Mouse (Mus musculus) heart, embryonic 13.5 days (tissue): Measurements from ENCODE around the gene Mme. TPM values are rescaled to one million over a fixed set of nuclear protein-coding genes. Genes with fewer than 3 reads are reported as not detected.

Source experiments
- ATAC-seq: fragments of 200-750 bp; cut with Nextera tagmentation; 2 replicates; pipeline ENCODE4 v1.8.0; 2017; ENCODE audit warnings: moderate TSS enrichment; ENCODE audit not compliant: insufficient number of reproducible peaks, low FRiP score, low TSS enrichment; ENCODE audit errors: extremely low read depth
- H3K27ac ChIP-seq: fragments of 300-500 bp; sonication (generic); replicated peaks from 2 replicates; pipeline ENCODE4 v1.5.1; 2015; ENCODE audit warnings: moderate library complexity, mild to moderate bottlenecking, inconsistent platforms
- H3K27me3 ChIP-seq: fragments of 300-500 bp; sonication (generic); replicated peaks from 2 replicates; pipeline ENCODE4 v1.6.1; 2015; ENCODE audit warnings: mild to moderate bottlenecking, inconsistent platforms
- H3K36me3 ChIP-seq: fragments of 300-500 bp; sonication (generic); 2 replicates; pipeline ENCODE4 v1.6.1; 2015; ENCODE audit warnings: mild to moderate bottlenecking, inconsistent platforms
- H3K4me1 ChIP-seq: fragments of 300-500 bp; sonication (generic); 2 replicates; pipeline ENCODE4 v1.6.1; 2015; ENCODE audit warnings: inconsistent platforms
- H3K4me2 ChIP-seq: fragments of 300-500 bp; sonication (generic); 2 replicates; pipeline ENCODE4 v1.6.1; 2015; ENCODE audit warnings: inconsistent platforms, mild to moderate bottlenecking, moderate library complexity
- H3K4me3 ChIP-seq: fragments of 300-500 bp; sonication (generic); 2 replicates; pipeline ENCODE4 v1.5.1; 2015; ENCODE audit warnings: moderate library complexity, mild to moderate bottlenecking, inconsistent platforms
- H3K9ac ChIP-seq: fragments of 300-500 bp; sonication (generic); 2 replicates; pipeline ENCODE4 v1.6.1; 2015; ENCODE audit warnings: inconsistent platforms, mild to moderate bottlenecking, moderate library complexity
- H3K9me3 ChIP-seq: fragments of 300-500 bp; sonication (generic); 2 replicates; pipeline ENCODE4 v1.6.1; 2016; ENCODE audit warnings: inconsistent platforms
- WGBS: fragments of 180-500 bp; shearing (Covaris S2); methylation state at CpG from one replicate; pipeline ENCODE4 v1.1.7; 2015; ENCODE audit warnings: mixed read lengths; 5-methylcytosine and 5-hydroxymethylcytosine counted together
- polyA plus RNA-seq: library from polyadenylated mRNA; unstranded; fragments of >200 nt; fragmentation: Nextera tagmentation; extraction: Ambion mirVana; gene quantifications from 2 replicates; pipeline ENCODE4 v1.2.1, GENCODE M21; 2015

Mme gene
- polyA plus RNA-seq = 4.2 and 6.6 TPM in 2 replicates

GRCm38 (mm10) chr3:63241099-63241587 lies at the start of gene Mme:
Gene Mme, plus strand, starts transcription at chr3:63241537.
- 80% methylated on average over 7 of the region's 7 CpGs for WGBS
- H3K27me3 ChIP-seq = no peaks in the 10 kb centered on the region
- no peak for ATAC-seq

GRCm38 (mm10) chr3:63196565-63196964 lies 44.8 kb upstream of the Mme start:
- no peaks in the 10 kb centered on the region for H3K9me3 ChIP-seq
- H3K4me2 ChIP-seq = no peak overlapping the region
- H3K4me1 ChIP-seq = no peaks in the 10 kb centered on the region
- H3K27me3 ChIP-seq = no peaks in the 10 kb centered on the region
- H3K36me3 ChIP-seq = no peaks in the 10 kb centered on the region
- WGBS = 69% methylated on average over 3 of the region's 3 CpGs
- no peak overlapping the region for H3K27ac ChIP-seq
- H3K9ac ChIP-seq = no peak overlapping the region
- no peak overlapping the region for H3K4me3 ChIP-seq
- no peak for ATAC-seq

More at GRCm38 (mm10) chr3:63241099-63241587, at the start of gene Mme:
- no peak within 1 kb of the TSS for H3K27ac ChIP-seq
- H3K36me3 ChIP-seq = no peaks in the 10 kb centered on the region
- no peak within 1 kb of the TSS for H3K9ac ChIP-seq
- H3K4me2 ChIP-seq = no peak within 1 kb of the TSS
- H3K9me3 ChIP-seq = no peaks in the 10 kb centered on the region
- H3K4me1 ChIP-seq = peaks cover 2% of the 10 kb centered on the region; the same call in 1 of the 2 replicates
- H3K4me3 ChIP-seq = no peak within 1 kb of the TSS

- H3K27ac ChIP-seq = no peak overlapping the region
- H3K4me1 ChIP-seq = no peaks in the 10 kb centered on the region
- ATAC-seq = no peak
- no peak overlapping the region for H3K9ac ChIP-seq
- H3K9me3 ChIP-seq = no peaks in the 10 kb centered on the region
- H3K27me3 ChIP-seq = no peaks in the 10 kb centered on the region
- WGBS = 76% methylated on average over 2 of the region's 2 CpGs
- no peak overlapping the region for H3K4me3 ChIP-seq
- H3K4me2 ChIP-seq = no peak overlapping the region
- H3K36me3 ChIP-seq = no peaks in the 10 kb centered on the region
Observed at GRCm38 (mm10) chr3:63198026-63198425, 43.3 kb upstream of the Mme start.

- Histone ChIP-seq H3K4me2 (no peak overlapping the region), H3K36me3 (no peaks in the 10 kb centered on the region), H3K9ac (no peak overlapping the region), H3K27ac (no peak overlapping the region), H3K4me3 (no peak overlapping the region), H3K27me3 (no peaks in the 10 kb centered on the region), H3K9me3 (no peaks in the 10 kb centered on the region), H3K4me1 (0 out of 2 replicates have a peak, but pooled peaks cover 6% of the 10 kb centered on the region)
- no peak for ATAC-seq
- WGBS = 67% methylated on average over 4 of the region's 4 CpGs
Observed at GRCm38 (mm10) chr3:63221867-63222591, 19.3 kb upstream of the Mme start.

- Histone ChIP-seq H3K36me3 (no peaks in the 10 kb centered on the region), H3K4me3 (no peak overlapping the region), H3K27ac (no peak overlapping the region), H3K9ac (no peak overlapping the region), H3K4me2 (no peak overlapping the region), H3K4me1 (0 out of 2 replicates have a peak, but pooled peaks cover 6% of the 10 kb centered on the region), H3K27me3 (no peaks in the 10 kb centered on the region), H3K9me3 (no peaks in the 10 kb centered on the region)
- WGBS = 71% methylated on average over 1 of the region's 1 CpGs
- ATAC-seq = no peak
Observed at GRCm38 (mm10) chr3:63223676-63224075, 17.7 kb upstream of the Mme start.

- Histone ChIP-seq H3K27me3 (no peaks in the 10 kb centered on the region), H3K9ac (no peak overlapping the region), H3K4me3 (no peak overlapping the region), H3K4me2 (no peak overlapping the region), H3K36me3 (no peaks in the 10 kb centered on the region), H3K4me1 (peaks cover 2% of the 10 kb centered on the region; the same call in 1 of the 2 replicates), H3K9me3 (no peaks in the 10 kb centered on the region), H3K27ac (no peak overlapping the region)
- no peak for ATAC-seq
- 73% methylated on average over 2 of the region's 2 CpGs for WGBS
Observed at GRCm38 (mm10) chr3:63235957-63236356, 5.4 kb upstream of the Mme start.

GRCm38 (mm10) chr3:63243721-63244120 lies 2.4 kb downstream of the Mme start:
- Histone ChIP-seq H3K9me3 (no peaks in the 10 kb centered on the region), H3K27me3 (no peaks in the 10 kb centered on the region), H3K4me3 (no peak overlapping the region), H3K36me3 (no peaks in the 10 kb centered on the region), H3K9ac (no peak overlapping the region), H3K27ac (no peak overlapping the region), H3K4me1 (peaks cover 2% of the 10 kb centered on the region; the same call in 1 of the 2 replicates), H3K4me2 (no peak overlapping the region)
- ATAC-seq = no peak

GRCm38 (mm10) chr3:63272091-63272490 lies 30.8 kb downstream of the Mme start:
- Histone ChIP-seq H3K27me3 (no peaks in the 10 kb centered on the region), H3K9ac (no peak overlapping the region), H3K4me1 (no peaks in the 10 kb centered on the region), H3K4me2 (no peak overlapping the region), H3K27ac (no peak overlapping the region), H3K4me3 (no peak overlapping the region), H3K9me3 (no peaks in the 10 kb centered on the region), H3K36me3 (no peaks in the 10 kb centered on the region)
- WGBS = 71% methylated on average over 2 of the region's 2 CpGs
- no peak for ATAC-seq

- H3K4me2 ChIP-seq = peak overlapping the region; percentile 96; the same call in 1 of the 2 replicates
- H3K36me3 ChIP-seq = no peaks in the 10 kb centered on the region
- H3K27ac ChIP-seq = no peak overlapping the region
- ATAC-seq = no peak
- peaks cover 12% of the 10 kb centered on the region for H3K4me1 ChIP-seq
- 54% methylated on average over 6 of the region's 6 CpGs for WGBS
- no peak overlapping the region for H3K9ac ChIP-seq
- no peaks in the 10 kb centered on the region for H3K9me3 ChIP-seq
- no peak overlapping the region for H3K4me3 ChIP-seq
- no peaks in the 10 kb centered on the region for H3K27me3 ChIP-seq
Observed at GRCm38 (mm10) chr3:63294316-63294715, 53.0 kb downstream of the Mme start.

- Histone ChIP-seq H3K9me3 (no peaks in the 10 kb centered on the region), H3K4me3 (peak overlapping the region; percentile 80), H3K27ac (no peak overlapping the region), H3K36me3 (no peaks in the 10 kb centered on the region), H3K4me1 (peaks cover 12% of the 10 kb centered on the region), H3K27me3 (no peaks in the 10 kb centered on the region), H3K9ac (peak overlapping the region; percentile 83), H3K4me2 (peak overlapping the region; percentile 96)
- 40% methylated on average over 4 of the region's 4 CpGs for WGBS
- no peak for ATAC-seq
Observed at GRCm38 (mm10) chr3:63294791-63295190, 53.5 kb downstream of the Mme start.

GRCm38 (mm10) chr3:63295237-63295636 lies 53.9 kb downstream of the Mme start:
- Histone ChIP-seq H3K9ac (peak overlapping the region; percentile 83), H3K36me3 (no peaks in the 10 kb centered on the region), H3K4me3 (peak overlapping the region; percentile 80), H3K27ac (peak overlapping the region; percentile 76), H3K4me2 (peak overlapping the region; percentile 96), H3K27me3 (no peaks in the 10 kb centered on the region), H3K9me3 (no peaks in the 10 kb centered on the region), H3K4me1 (peaks cover 12% of the 10 kb centered on the region)
- ATAC-seq = peak; percentile 70; the same call in 1 of the 2 replicates
- WGBS = under 1% methylated on average over 21 of the region's 21 CpGs
